Mouse (Mus musculus) heart, embryonic 11.5 days (tissue): Measurements from ENCODE around the gene Wasf2. TPM values are rescaled to one million over a fixed set of nuclear protein-coding genes. Genes with fewer than 3 reads are reported as not detected.
A peak's percentile ranks its signal among the peaks of the same experiment; 100 is the strongest.

ENCODE experiments used
- ATAC-seq: fragments of 200-750 bp; cut with Nextera tagmentation; replicated peaks from 2 replicates; pipeline ENCODE4 v1.8.0; 2017; ENCODE audit warnings: moderate library complexity; ENCODE audit not compliant: insufficient number of reproducible peaks, low FRiP score, low TSS enrichment
- H3K27ac ChIP-seq: fragments of 300-500 bp; sonication (generic); 2 replicates; pipeline ENCODE4 v1.5.1; 2014; ENCODE audit warnings: mild to moderate bottlenecking, low read depth, low read length
- H3K27me3 ChIP-seq: fragments of 300-500 bp; sonication (generic); 2 replicates; pipeline ENCODE4 v1.6.1; 2014; ENCODE audit warnings: mild to moderate bottlenecking, low read length, mixed read lengths; ENCODE audit not compliant: control insufficient read depth, insufficient read depth
- H3K36me3 ChIP-seq: fragments of 300-500 bp; sonication (generic); 2 replicates; pipeline ENCODE4 v1.6.1; 2014; ENCODE audit warnings: mild to moderate bottlenecking, low read length, moderate library complexity, mixed read lengths; ENCODE audit not compliant: control insufficient read depth, insufficient read depth
- H3K4me1 ChIP-seq: fragments of 300-500 bp; sonication (generic); 2 replicates; pipeline ENCODE4 v1.6.1; 2014; ENCODE audit warnings: low read length; ENCODE audit not compliant: control insufficient read depth, insufficient read depth
- H3K4me2 ChIP-seq: fragments of 300-500 bp; sonication (generic); 2 replicates; pipeline ENCODE4 v1.6.1; 2014; ENCODE audit warnings: mild to moderate bottlenecking, moderate library complexity
- H3K4me3 ChIP-seq: fragments of 300-500 bp; sonication (generic); 2 replicates; pipeline ENCODE4 v1.5.1; 2014; ENCODE audit warnings: low read depth, low read length
- H3K9ac ChIP-seq: fragments of 300-500 bp; sonication (generic); 2 replicates; pipeline ENCODE4 v1.6.1; 2014; ENCODE audit warnings: mild to moderate bottlenecking, low read depth, low read length, moderate library complexity
- H3K9me3 ChIP-seq: fragments of 300-500 bp; sonication (generic); replicated peaks from 2 replicates; pipeline ENCODE4 v1.6.1; 2016; ENCODE audit warnings: low read length; ENCODE audit not compliant: control insufficient read depth
- WGBS: fragments of 180-500 bp; shearing (Covaris S2); extraction: QIAGEN DNeasy Blood & Tissue Kit; methylation state at CpG from one replicate; pipeline ENCODE4 v1.1.7; 2014; ENCODE audit not compliant: insufficient replicate concordance; 5-methylcytosine and 5-hydroxymethylcytosine counted together
- polyA plus RNA-seq: library from polyadenylated mRNA; unstranded; fragments of >200 nt; fragmentation: Nextera tagmentation; extraction: Ambion mirVana; gene quantifications from 2 replicates; pipeline ENCODE4 v1.2.1, GENCODE M21; 2014

The Wasf2 gene
- 37.3 and 55.8 TPM in 2 replicates for polyA plus RNA-seq

- WGBS, result under 1% methylated on average over 60 of the region's 65 CpGs
- peak; percentile 93 for ATAC-seq
- H3K36me3 ChIP-seq, result no peaks in the 10 kb centered on the region; the same call in 1 of the 2 replicates
- peak within 1 kb of the TSS; percentile 99 for H3K4me3 ChIP-seq
- H3K27ac ChIP-seq, result peak within 1 kb of the TSS; percentile 91
- H3K9ac ChIP-seq, result peak within 1 kb of the TSS; percentile 94
- no peaks in the 10 kb centered on the region for H3K9me3 ChIP-seq
- H3K27me3 ChIP-seq, result no peaks in the 10 kb centered on the region
- H3K4me2 ChIP-seq, result peak within 1 kb of the TSS; percentile 93
- H3K4me1 ChIP-seq, result peaks cover 19% of the 10 kb centered on the region; the same call in 1 of the 2 replicates
These were observed at the start of gene Wasf2 for GRCm38 (mm10) chr4:133129931-133130889. Gene Wasf2 (plus strand): TSS chr4:133130505.

- H3K27me3 ChIP-seq, result peaks cover 3% of the 10 kb centered on the region; the same call in 1 of the 2 replicates
- H3K4me2 ChIP-seq, result no peak overlapping the region
- H3K9ac ChIP-seq, result no peak overlapping the region
- no peak overlapping the region for H3K27ac ChIP-seq
- no peaks in the 10 kb centered on the region for H3K9me3 ChIP-seq
- peaks cover 52% of the 10 kb centered on the region for H3K4me1 ChIP-seq
- no peak overlapping the region for H3K4me3 ChIP-seq
- peaks cover 3% of the 10 kb centered on the region for H3K36me3 ChIP-seq
- no peak for ATAC-seq
- WGBS, result 87% methylated on average over 3 of the region's 3 CpGs
These were observed 49.4 kb upstream of the Wasf2 start for GRCm38 (mm10) chr4:133080862-133081261.

- H3K9ac ChIP-seq, result no peak overlapping the region
- no peak overlapping the region for H3K27ac ChIP-seq
- H3K4me1 ChIP-seq, result peaks cover 60% of the 10 kb centered on the region
- peaks cover 3% of the 10 kb centered on the region; the same call in 1 of the 2 replicates for H3K27me3 ChIP-seq
- WGBS, result 87% methylated on average over 6 of the region's 6 CpGs
- no peaks in the 10 kb centered on the region for H3K9me3 ChIP-seq
- peaks cover 3% of the 10 kb centered on the region for H3K36me3 ChIP-seq
- no peak overlapping the region for H3K4me2 ChIP-seq
- ATAC-seq, result no peak
- H3K4me3 ChIP-seq, result no peak overlapping the region
These were observed 48.0 kb upstream of the Wasf2 start for GRCm38 (mm10) chr4:133082216-133082773.

DNA sequence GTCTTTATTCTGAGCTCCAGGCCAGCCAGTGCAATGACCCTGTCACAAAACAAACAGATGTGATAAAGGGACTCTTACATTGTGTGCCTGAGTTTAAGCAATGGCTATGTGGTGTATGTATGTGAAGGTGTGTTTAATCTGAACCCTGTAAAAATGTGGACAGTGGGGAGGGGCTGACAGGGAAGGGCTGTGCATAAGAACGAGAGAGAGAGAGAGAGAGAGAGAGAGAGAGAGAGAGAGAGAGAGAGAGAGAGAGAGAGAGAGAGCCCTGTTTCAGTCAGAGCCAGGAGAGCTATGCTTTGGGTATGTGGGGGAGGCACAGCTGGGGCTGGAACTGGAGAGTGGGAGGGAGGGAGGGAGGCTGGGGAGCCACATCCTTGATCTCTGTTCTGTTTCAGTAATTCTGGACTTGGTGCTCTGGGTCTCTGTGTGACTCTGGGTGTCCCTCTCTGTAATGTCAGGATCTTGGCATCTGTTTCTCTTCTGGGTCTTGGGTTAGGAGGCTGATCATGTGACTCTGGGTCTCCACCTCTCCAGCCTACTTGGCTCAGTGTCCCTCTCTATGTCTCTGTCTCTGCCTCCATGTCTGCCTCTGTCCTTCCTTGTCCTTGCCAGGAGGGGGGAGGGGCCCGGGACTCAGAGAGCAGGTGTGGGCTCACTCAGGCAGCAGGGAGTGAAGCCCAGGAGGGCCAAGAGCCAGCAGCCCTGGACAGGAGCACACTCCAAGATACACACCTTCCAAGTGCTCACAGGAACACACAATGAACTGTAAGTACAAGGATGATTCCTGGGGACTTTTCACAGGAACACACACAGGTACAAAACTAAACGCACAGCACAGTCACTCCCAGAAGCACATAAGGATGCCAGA lies 46.1 kb upstream of the Wasf2 start:
- Histone ChIP-seq H3K4me2 (peak overlapping the region; percentile 78), H3K4me3 (peak overlapping the region; percentile 44), H3K27ac (peak overlapping the region; percentile 97), H3K36me3 (no peaks in the 10 kb centered on the region; the same call in none of the 2 replicates), H3K9ac (peak overlapping the region; percentile 77), H3K4me1 (peaks cover 55% of the 10 kb centered on the region), H3K27me3 (peaks cover 3% of the 10 kb centered on the region; the same call in 1 of the 2 replicates), H3K9me3 (no peaks in the 10 kb centered on the region)
- 13% methylated on average over 2 of the region's 3 CpGs for WGBS
- ATAC-seq, result peak; percentile 37

GRCm38 (mm10) chr4:133085011-133085782 lies 45.1 kb upstream of the Wasf2 start:
- peak overlapping the region; percentile 77 for H3K9ac ChIP-seq
- peak overlapping the region; percentile 44 for H3K4me3 ChIP-seq
- H3K36me3 ChIP-seq, result no peaks in the 10 kb centered on the region; the same call in 1 of the 2 replicates
- H3K4me2 ChIP-seq, result peak overlapping the region; percentile 78
- no peaks in the 10 kb centered on the region for H3K9me3 ChIP-seq
- H3K4me1 ChIP-seq, result peaks cover 57% of the 10 kb centered on the region
- WGBS, result 2% methylated on average over 32 of the region's 53 CpGs
- ATAC-seq, result peak; percentile 33
- H3K27ac ChIP-seq, result peak overlapping the region; percentile 97
- peaks cover 3% of the 10 kb centered on the region; the same call in 1 of the 2 replicates for H3K27me3 ChIP-seq

- H3K27me3 ChIP-seq, result peaks cover 3% of the 10 kb centered on the region; the same call in 1 of the 2 replicates
- H3K9me3 ChIP-seq, result no peaks in the 10 kb centered on the region
- peaks cover 64% of the 10 kb centered on the region for H3K4me1 ChIP-seq
- H3K4me2 ChIP-seq, result peak overlapping the region; percentile 78
- no peaks in the 10 kb centered on the region for H3K36me3 ChIP-seq
- WGBS, result 14% methylated on average over 12 of the region's 12 CpGs
- H3K9ac ChIP-seq, result peak overlapping the region; percentile 77
- no peak for ATAC-seq
- peak overlapping the region; percentile 97 for H3K27ac ChIP-seq
- H3K4me3 ChIP-seq, result peak overlapping the region; percentile 44; the same call in 1 of the 2 replicates
These were observed 44.4 kb upstream of the Wasf2 start for GRCm38 (mm10) chr4:133085783-133086342.

GRCm38 (mm10) chr4:133087177-133087714 lies 43.1 kb upstream of the Wasf2 start:
- Histone ChIP-seq H3K4me1 (peaks cover 76% of the 10 kb centered on the region), H3K27me3 (peaks cover 3% of the 10 kb centered on the region; the same call in 1 of the 2 replicates), H3K9me3 (no peaks in the 10 kb centered on the region), H3K36me3 (no peaks in the 10 kb centered on the region), H3K9ac (peak overlapping the region; percentile 29; the same call in 1 of the 2 replicates), H3K4me2 (peak overlapping the region; percentile 50), H3K27ac (peak overlapping the region; percentile 97), H3K4me3 (no peak overlapping the region)
- ATAC-seq, result no peak
- WGBS, result 78% methylated on average over 6 of the region's 6 CpGs
